24 mouse cellular contexts compared by ENCODE assay signal in genomic region chr17:50260856-50261255, GRCm38 (mm10). TPM values are rescaled to one million over a fixed set of nuclear protein-coding genes. Genes with fewer than 3 reads are reported as not detected.
"Had no signal": no experiment of that assay in that cellular context is flagged by ENCODE, and none has a peak within 500 bp of the region (broad histone marks: within the 10 kb centered on the region; RNA-seq: fewer than 3 reads in every experiment).

No protein-coding gene starts in this region.

- H3K27ac ChIP-seq: kidney, embryonic 15.5 days; limb, embryonic 13.5 days; liver, embryonic 12.5 days; liver, embryonic 15.5 days; lung, embryonic 15.5 days; neural tube, embryonic 12.5 days; neural tube, embryonic 15.5 days; stomach, postnatal 0 days had no signal

- H3K4me2 ChIP-seq: kidney, embryonic 15.5 days; limb, embryonic 13.5 days; liver, embryonic 12.5 days; liver, embryonic 15.5 days; lung, embryonic 15.5 days; midbrain, embryonic 11.5 days; neural tube, embryonic 12.5 days; neural tube, embryonic 15.5 days had no signal

- H3K36me3 ChIP-seq: kidney, embryonic 15.5 days; limb, embryonic 13.5 days; liver, embryonic 12.5 days; liver, embryonic 15.5 days; lung, embryonic 15.5 days; neural tube, embryonic 12.5 days; neural tube, embryonic 15.5 days had no signal

- DNase-seq: kidney, adult 8-10 months; kidney, postnatal 10 days; kidney, postnatal 36 days; liver; lung, adult 18-20 months; lung, postnatal 10 days; lung, postnatal 36 days; midbrain, embryonic 14.5 days; right cerebral cortex, adult 18-20 months; right cerebral cortex, postnatal 14 days; right cerebral cortex, postnatal 4 days; thymus, adult 2 months; thymus, postnatal 14 days; thymus, postnatal 4 days had no signal

- H3K27me3 ChIP-seq: kidney, embryonic 15.5 days; limb, embryonic 13.5 days; liver, embryonic 12.5 days; liver, embryonic 15.5 days; lung, embryonic 15.5 days; megakaryocyte, embryonic 14.5 days; neural tube, embryonic 12.5 days; neural tube, embryonic 15.5 days had no signal

- H3K9me3 ChIP-seq: kidney, embryonic 15.5 days; liver, embryonic 12.5 days; liver, embryonic 15.5 days; lung, embryonic 15.5 days; neural tube, embryonic 15.5 days had no signal

- ATAC-seq: liver, embryonic 12.5 days had no signal

- H3K4me1 ChIP-seq: kidney, embryonic 15.5 days; limb, embryonic 13.5 days; liver, embryonic 12.5 days; liver, embryonic 15.5 days; megakaryocyte, embryonic 14.5 days; neural tube, embryonic 12.5 days; neural tube, embryonic 15.5 days had no signal

- H3K9ac ChIP-seq: kidney, embryonic 15.5 days; limb, embryonic 13.5 days; liver, embryonic 12.5 days; liver, embryonic 15.5 days; lung, embryonic 15.5 days; neural tube, embryonic 12.5 days; neural tube, embryonic 15.5 days had no signal

- H3K4me3 ChIP-seq: kidney, embryonic 15.5 days; limb, embryonic 13.5 days; liver, embryonic 12.5 days; liver, embryonic 15.5 days; lung, embryonic 15.5 days; megakaryocyte, embryonic 14.5 days; neural tube, embryonic 12.5 days; neural tube, embryonic 15.5 days had no signal

RNA-seq across cellular contexts. Expression of gene Dazl, which starts 32.6 kb away (rescaled TPM):
- polyA plus RNA-seq: limb, embryonic 13.5 days; midbrain, embryonic 11.5 days; neural tube, embryonic 12.5 days had no signal
